9 mouse cellular contexts compared by ENCODE assay signal in genomic region chr2:7245958-7246774, GRCm38 (mm10).
A peak's percentile ranks its signal among the peaks of the same experiment; 100 is the strongest.
DNase-seq lines count a peak whose midpoint lies in the region; ATAC-seq lines count a peak whose summit lies in the region.
"Had no signal": no experiment of that assay in that cellular context is flagged by ENCODE, and none has a peak within 500 bp of the region (broad histone marks: within the 10 kb centered on the region; RNA-seq: fewer than 3 reads in every experiment).

No protein-coding gene starts in this region.

- H3K27me3 ChIP-seq in limb, embryonic 15.5 days, result no peaks in the 10 kb centered on the region
- H3K27me3 ChIP-seq: liver, embryonic 15.5 days had no signal

- no peak overlapping the region for H3K4me2 ChIP-seq in limb, embryonic 15.5 days
- H3K4me2 ChIP-seq: liver, embryonic 15.5 days had no signal

- no peaks in the 10 kb centered on the region for H3K4me1 ChIP-seq in limb, embryonic 15.5 days
- H3K4me1 ChIP-seq: liver, embryonic 15.5 days had no signal

- DNase-seq in testis, postnatal 10 days (ENCODE audit: low spot score), result peak; percentile 49
- no peak for DNase-seq in testis, postnatal 14 days (ENCODE audit: low spot score)
- peak; percentile 52 to 60 for DNase-seq in heart, postnatal 14 days
- peak; percentile 52 to 68 for DNase-seq in urinary bladder, postnatal 36 days (ENCODE audit: low spot score in 2 of 2)
- DNase-seq in thymus, postnatal 0 days (ENCODE audit: low spot score), result no peak
- no peak for DNase-seq in spleen, postnatal 10 days (ENCODE audit: low spot score in 2 of 2)
- DNase-seq in left cerebral cortex, postnatal 36 days (ENCODE audit: low spot score in 2 of 2), result no peak

- no peak overlapping the region for H3K27ac ChIP-seq in limb, embryonic 15.5 days
- H3K27ac ChIP-seq: liver, embryonic 15.5 days had no signal

- no peaks in the 10 kb centered on the region for H3K9me3 ChIP-seq in limb, embryonic 15.5 days
- H3K9me3 ChIP-seq: liver, embryonic 15.5 days had no signal

- H3K4me3 ChIP-seq in limb, embryonic 15.5 days, result no peak overlapping the region
- H3K4me3 ChIP-seq: liver, embryonic 15.5 days had no signal

- no peaks in the 10 kb centered on the region for H3K36me3 ChIP-seq in limb, embryonic 15.5 days
- H3K36me3 ChIP-seq: liver, embryonic 15.5 days had no signal

- intact Hi-C loops in heart, postnatal 14 days (cut with DNase I), result no loop called here
- intact Hi-C loops in left cerebral cortex, postnatal 36 days (cut with DNase I), result no loop called here

- H3K9ac ChIP-seq in limb, embryonic 15.5 days, result no peak overlapping the region
- H3K9ac ChIP-seq: liver, embryonic 15.5 days had no signal

- WGBS in limb, embryonic 15.5 days, result 26% methylated on average over 4 of the region's 4 CpGs

- 0 out of 2 replicates have a peak, but pooled peaks have one; percentile 30 for ATAC-seq in limb, embryonic 15.5 days (ENCODE audit: insufficient number of reproducible peaks, low FRiP score, low TSS enrichment, low read depth)

Comparison
In these comparisons a context has a peak if more than half of its experiments do, and no peak if none do; other contexts are left out.
1. DNase-seq: peak in testis, postnatal 10 days (single experiment), heart, postnatal 14 days (2 of 2) and urinary bladder, postnatal 36 days (2 of 2); none in testis, postnatal 14 days (single experiment), thymus, postnatal 0 days (single experiment), spleen, postnatal 10 days (0 of 2) and left cerebral cortex, postnatal 36 days (0 of 2).